Mouse (Mus musculus): Measurements from ENCODE around the gene Frmd7.

The Frmd7 gene

GRCm38 (mm10) chrX:50942610-50943009 lies at the start of gene Frmd7:
Frmd7 (minus strand) TSS chrX:50942710.
- no peak for DNase-seq (ENCODE audit: low spot score)

- DNase-seq (ENCODE audit: low spot score), result no peak
Observed at GRCm38 (mm10) chrX:50991324-50991723, 48.8 kb upstream of the Frmd7 start.

DNA sequence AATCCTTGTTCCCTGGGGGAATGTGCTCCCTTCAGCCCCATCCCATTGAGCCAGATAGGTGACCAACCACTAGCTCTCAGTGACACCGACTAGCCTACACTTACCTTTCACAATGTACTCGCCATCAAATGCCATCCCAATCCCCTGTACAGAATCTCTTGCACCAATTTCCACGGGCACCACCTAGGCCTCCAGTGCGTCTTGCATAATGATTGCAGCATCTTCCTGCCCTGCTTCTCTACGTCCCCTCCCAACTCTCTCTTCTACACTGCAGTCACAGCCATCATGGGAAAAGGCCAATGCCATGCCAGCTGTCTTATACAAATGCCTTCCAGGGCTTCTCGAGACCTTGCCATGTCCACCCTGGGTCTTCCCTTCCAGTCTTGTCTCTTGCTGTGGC lies 47.4 kb upstream of the Frmd7 start:
- no peak for DNase-seq (ENCODE audit: low spot score)

DNA sequence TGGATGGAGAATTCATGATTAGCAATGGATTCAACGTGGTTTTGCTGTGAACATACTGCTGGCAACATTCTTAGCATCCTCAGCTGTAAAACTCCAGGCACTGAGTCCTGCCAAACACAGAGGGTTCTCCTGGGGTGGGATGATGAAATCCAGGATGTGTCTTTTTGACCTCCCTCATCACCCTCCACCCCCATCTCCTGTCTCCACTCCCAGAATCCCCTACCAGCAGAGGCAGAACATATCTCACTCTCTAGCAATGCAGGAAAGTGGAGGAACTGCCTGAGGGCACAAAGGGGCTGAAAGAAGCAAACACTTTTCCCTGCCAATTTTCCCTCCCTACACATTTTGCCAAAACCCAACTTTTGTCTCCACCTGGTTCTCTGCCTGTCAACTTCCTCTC lies 46.1 kb upstream of the Frmd7 start:
- DNase-seq (ENCODE audit: low spot score), result no peak

DNA sequence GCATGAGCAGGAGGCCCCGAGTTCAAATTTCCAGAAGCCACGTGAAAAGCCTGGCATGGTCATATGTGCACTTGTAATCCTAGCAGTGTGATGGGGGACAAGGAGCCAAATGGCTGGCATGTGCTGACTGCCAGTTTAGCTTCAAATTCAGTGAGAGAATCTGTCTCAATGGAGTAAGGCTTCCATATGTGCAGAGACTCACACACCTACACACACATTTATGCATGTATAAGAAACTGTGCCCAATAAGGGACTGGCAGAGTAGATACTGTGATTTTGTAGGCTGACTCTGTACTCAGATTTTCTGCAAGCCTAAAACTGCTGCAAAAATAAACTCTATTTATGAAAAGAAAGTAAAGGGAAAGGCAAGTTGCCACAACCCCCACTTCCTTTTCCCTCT lies 35.9 kb upstream of the Frmd7 start:
- no peak for DNase-seq (ENCODE audit: low spot score)

DNA sequence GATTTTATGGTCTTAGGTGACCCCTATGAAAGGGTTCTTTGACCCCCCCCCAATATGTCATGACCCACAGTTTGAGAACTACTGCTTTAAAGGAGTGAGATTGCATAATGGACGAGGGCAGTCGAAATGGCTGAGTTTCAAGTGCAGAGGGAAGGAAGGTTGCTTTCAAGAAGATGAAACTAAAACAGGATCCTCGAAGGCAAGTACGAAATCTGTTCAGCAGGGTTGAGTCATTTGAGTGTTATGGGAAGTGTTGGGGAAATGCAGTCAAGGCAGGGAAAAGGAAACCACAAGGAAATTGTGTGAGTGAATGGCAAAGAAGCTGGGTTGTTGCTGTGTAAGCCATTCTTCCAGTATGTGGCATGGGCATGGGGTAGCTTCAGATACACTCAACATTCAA lies 29.6 kb upstream of the Frmd7 start:
- no peak for DNase-seq (ENCODE audit: low spot score)

DNA sequence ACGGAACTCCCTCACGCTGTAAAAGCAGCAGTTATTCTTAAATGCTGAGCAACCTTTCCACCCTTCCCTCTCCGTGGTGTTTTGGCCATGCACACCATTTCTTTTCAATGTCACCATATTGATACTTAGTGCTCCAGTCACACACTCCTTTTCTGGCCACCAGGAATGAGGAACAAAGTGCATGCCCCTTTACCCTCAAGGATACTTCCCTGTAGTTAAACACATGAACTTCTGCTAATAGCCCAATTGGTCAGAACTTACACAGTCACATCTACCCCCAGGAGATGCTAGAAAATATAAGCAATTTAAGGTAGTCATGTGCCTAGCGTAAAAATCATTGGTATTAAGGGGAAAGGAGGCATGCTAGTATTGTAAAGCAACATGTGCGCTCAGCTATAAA lies 27.4 kb upstream of the Frmd7 start:
- DNase-seq (ENCODE audit: low spot score), result no peak

DNA sequence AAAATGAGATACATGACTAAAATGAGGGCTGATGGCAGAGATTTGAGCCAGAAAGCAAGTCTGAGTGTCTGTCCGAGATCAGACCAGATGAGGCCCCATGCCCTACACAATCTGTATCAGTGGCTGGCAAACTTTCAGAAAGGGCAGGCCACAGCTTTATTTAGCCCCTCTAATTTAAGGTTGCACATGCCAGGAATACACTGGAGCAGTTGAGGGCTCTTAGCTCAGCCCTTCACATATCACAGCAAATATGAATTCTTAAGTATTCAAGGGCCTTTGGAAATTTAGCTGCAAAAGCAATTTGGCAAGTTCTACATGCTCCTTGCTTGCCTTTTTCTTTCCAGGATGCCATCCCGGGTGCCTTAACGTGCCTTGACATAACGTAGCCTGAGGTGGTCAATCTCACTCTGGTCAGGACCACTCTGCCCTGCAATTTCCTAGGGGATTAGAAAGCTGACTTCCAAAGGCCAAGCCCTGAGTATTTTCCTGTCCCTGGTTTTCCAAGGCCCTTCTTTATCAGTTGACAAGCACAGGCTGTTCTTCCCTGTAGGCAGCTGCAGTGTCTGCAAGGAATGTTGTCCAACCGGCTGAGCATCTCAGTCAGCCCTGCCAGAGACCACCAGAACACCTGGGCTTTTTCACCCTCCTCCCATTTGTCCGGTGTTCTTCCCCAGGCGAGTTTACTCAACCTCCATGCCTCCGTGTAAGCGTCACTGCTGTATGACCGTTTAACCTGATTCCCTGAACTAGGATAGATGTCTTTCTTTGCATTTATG lies 25.8 kb upstream of the Frmd7 start:
- no peak for DNase-seq (ENCODE audit: low spot score)

DNA sequence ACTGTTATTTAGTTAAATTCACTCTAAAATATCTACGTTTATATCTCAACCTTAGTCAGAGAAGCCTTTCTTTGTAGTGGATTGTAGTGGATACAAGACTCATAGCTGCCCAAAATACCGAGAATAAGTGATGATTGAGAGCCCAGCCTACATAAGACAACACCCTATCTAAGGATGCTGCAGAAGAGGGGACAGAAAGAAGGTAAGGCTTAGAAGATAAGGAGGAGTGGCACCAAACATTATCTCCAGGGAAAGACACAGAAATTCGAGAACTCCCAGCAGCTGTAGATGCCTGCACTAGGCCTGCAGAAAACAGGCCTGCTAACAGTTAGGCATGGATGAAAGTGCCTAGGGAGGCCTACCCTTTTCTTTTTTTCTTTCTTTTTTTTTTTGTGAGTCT lies 22.6 kb upstream of the Frmd7 start:
- no peak for DNase-seq (ENCODE audit: low spot score)

DNA sequence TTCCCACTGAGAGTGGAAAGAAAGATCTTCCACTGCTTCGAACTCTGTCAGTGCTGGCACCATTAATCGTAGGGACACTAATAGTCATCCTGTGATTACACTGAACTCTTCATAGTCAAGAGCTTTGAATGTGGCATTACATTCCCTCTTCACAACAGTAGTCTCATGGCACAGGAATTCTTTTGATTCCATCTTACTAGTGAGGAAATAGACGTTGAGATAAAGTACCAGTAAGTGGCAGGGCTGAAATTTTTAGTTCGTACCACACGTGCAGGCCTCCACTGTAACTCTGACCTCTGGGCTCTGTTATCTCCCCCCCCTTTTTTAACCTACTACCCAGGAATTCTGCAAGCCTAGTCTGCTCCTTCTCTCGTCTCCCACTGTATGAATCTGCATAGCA lies 20.4 kb upstream of the Frmd7 start:
- no peak for DNase-seq (ENCODE audit: low spot score)

GRCm38 (mm10) chrX:50948633-50949032 lies 6.1 kb upstream of the Frmd7 start:
- DNase-seq (ENCODE audit: low spot score), result peak; percentile 9

GRCm38 (mm10) chrX:50948116-50948515 lies 5.6 kb upstream of the Frmd7 start:
- DNase-seq (ENCODE audit: low spot score), result no peak

DNA sequence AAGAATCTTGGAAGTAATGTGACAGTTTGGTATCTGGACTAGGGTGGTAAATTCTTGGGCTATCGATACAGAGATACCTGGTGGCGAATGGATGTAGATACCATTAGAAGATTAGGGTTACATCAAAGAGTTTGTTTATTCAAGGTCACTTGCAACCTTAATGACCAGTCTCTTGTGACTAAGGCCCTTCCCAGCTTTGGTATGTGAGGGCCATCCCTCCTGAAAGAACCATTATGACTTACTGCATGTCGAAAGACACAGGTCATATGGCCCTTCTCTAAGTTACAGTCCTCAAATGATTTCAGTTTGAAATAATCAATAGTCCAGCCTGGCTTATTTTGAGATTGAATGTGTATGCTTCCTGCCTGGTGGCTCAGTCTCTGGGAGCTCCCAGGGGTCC lies 5.4 kb downstream of the Frmd7 start:
- no peak for DNase-seq (ENCODE audit: low spot score)

DNA sequence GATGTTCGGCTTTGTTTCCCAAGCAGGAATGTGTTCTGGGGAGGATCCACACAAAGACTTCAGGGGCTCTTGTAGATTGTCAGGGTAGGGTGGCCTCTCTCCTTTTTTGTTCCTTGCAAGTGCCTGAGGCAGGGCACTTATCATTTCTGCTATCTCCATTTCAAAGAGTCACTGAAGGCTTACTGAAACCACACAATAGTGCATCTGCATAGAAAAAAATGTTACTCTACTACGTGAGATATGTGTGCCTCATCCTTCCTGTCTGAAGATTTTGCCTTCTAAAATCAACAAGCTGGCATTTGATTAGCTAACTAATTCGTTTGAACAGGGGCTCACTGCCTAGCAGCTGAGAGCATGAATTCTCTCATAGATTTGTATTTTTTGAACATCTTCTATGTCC lies 12.2 kb downstream of the Frmd7 start:
- DNase-seq (ENCODE audit: low spot score), result no peak

DNA sequence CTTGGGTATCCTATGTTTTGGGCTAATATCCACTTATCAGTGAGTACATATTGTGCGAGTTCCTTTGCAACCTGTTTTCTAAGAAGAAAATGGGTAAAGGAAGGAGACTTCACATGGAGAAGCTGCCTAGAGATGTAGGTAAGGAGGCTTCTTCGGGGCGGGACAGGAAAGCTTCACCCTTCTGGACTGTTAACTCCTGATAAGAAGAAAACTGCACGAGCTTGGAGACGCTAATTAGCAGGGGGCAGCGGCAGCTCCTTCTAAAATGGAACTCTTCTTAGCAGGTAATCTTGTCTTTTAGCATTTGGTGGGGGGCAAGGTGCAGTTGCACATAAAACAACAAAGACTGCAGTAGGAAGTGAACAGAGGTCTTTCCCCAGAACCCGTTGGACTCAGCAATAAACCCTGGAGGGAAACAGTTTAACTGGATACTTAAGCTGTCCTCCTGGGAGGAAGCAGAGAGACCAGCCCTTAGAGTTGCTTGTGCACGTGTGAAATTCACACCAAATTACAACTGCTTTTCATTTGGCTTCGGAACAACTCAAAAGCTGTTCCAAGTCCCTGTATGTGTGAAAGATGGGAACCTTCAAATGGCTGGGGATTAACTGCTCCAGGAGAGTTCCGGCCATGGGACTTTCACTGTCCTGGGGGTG lies 15.5 kb downstream of the Frmd7 start:
- no peak for DNase-seq (ENCODE audit: low spot score)

DNA sequence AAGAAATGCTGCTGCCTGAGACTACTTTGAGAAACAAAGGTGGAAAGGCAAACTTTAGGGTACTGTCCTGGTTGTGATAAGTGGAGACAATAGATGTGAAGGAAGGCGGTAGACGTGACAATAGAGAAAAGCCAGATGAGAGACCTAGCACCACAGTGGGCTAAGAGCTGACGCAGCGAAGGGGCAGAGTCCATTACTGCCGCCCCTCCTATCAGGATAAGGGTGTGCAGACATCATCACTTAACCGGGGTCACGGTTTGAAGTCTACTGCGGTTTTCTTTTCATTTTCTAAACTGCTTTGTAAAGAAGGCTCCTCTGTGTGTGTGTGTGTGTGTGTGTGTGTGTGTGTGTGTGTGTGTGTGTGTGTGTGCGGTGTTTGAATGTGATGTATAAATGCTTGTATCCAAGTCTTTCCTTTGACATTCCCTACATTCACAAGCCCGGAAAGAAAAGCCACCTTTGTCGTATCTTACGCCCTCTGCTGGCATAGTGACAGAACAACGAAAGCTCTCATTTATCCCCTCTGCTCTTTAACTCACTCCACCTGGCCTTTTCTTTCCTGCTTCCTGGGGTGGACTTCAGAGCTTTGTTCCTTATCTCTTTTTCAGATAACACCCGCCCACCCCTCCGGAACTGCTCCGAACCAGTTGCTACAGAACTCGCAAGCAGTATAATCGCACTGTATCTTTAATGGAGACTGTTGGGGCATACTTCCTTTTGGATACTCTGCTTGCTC lies 17.7 kb downstream of the Frmd7 start:
- DNase-seq (ENCODE audit: low spot score), result no peak

DNA sequence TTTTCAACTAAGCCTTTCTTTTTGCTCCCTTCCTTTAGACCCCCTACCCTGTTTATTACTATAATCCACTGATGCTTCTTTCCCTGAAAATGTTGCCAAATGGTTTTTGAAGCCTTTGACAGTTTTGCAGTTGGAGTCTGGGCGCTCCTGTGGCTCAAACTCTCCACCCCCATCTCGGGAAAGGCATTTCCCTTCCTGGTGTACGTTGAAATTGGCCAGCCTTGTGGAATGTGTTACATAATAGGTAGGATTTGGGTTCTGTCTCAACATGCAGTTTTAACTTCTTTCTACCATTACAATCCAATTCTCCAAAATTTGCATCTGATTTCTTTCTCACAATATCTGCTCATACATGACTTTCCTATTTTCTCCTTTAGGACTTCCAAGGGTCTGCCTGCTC lies 23.8 kb downstream of the Frmd7 start:
- DNase-seq (ENCODE audit: low spot score), result no peak

DNA sequence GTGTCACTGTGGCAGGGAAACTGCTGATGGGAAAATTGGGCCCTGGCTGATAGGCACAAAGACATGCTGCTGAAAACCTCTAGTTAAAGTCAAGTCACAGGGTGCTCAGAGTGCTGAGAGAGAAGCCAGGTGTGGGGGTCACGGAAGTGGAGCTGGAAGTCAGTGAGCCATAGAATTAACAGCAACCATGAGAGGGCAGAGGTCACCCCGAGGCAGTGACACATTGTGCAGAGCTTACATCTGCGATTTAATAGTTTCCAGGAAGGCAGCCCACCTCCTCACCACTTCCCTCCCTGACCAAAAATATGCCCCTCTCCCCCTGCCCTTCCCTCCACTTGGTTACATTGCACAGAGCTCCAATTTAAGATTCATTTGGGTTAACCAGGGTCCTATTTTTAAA lies 25.1 kb downstream of the Frmd7 start:
- no peak for DNase-seq (ENCODE audit: low spot score)

DNA sequence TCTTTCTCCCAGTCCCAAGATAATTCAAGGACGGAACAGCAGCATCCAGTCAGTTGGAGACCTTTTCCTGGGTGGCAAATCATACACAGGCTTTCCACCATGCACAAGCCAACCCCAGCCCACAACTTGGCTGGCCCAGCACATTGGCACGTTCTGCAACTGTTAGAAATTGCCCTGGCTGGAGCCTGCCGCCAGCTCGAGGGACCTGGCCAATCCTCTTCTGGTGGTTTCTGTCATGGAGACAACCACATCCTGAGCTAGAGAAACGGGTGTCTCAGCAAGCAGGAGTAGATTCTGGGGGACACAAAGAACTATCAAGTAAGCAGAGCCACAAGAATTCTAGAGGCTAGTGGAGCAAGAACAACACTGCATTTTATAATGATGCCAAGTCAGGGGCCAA lies 32.6 kb downstream of the Frmd7 start:
- DNase-seq (ENCODE audit: low spot score), result no peak

- no peak for DNase-seq (ENCODE audit: low spot score)
Observed at GRCm38 (mm10) chrX:50903497-50903896, 39.0 kb downstream of the Frmd7 start.

GRCm38 (mm10) chrX:50887999-50888398 lies 54.5 kb downstream of the Frmd7 start:
- no peak for DNase-seq (ENCODE audit: low spot score)

DNA sequence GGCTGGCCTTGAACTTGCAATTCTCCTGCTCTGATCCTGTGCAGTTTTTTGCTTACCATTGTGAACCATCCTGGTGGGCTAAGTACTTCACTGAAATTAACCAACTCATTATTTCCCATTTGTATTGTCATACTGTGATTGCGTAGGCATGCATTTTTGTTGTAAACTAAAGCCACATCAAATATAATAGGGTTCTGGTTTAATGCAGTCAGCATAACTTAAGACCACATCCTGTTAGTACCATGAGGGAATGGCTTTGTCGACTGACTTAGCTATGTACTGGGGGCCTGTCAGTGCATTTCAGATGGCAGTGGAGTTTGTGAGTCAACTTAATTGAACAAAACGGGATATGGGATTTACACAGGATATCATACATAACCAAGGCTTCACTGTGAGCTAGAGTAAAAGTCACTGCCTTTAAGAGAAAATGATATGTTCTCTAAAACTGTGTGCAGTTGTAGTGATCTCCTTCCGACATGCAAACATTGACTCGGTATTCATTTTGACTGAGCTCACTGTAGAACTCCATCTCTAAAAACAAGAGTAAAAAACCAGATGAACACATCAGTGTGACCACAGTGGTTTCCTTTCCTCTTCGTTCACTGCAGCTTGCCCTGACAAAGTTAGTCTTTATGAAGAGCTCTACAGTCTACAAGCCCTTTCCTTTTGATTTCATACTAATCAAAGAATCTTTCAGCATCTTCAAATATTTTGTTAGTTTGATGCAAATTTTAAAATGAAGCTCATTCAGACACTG lies 68.1 kb downstream of the Frmd7 start:
- no peak for DNase-seq (ENCODE audit: low spot score)

GRCm38 (mm10) chrX:50864734-50865133 lies 77.8 kb downstream of the Frmd7 start:
- DNase-seq (ENCODE audit: low spot score), result no peak
